Mouse (Mus musculus) right cerebral cortex, postnatal 36 days (tissue): ENCODE data around the gene Mrrf.
A peak's percentile ranks its signal among the peaks of the same experiment; 100 is the strongest.
"Not testable (repeated sequence)": the region's sequence is repeated elsewhere in the genome, so short reads cannot be mapped to it uniquely, and the experiment has no call there.

Source experiments
- DNase-seq, 2 experiments: peaks; one replicate each; pipeline ENCODE4 v3.0.0; 2022; ENCODE audit warnings: low spot score in 2 of 2, mixed read lengths in 1 of 2

Gene Mrrf

DNA sequence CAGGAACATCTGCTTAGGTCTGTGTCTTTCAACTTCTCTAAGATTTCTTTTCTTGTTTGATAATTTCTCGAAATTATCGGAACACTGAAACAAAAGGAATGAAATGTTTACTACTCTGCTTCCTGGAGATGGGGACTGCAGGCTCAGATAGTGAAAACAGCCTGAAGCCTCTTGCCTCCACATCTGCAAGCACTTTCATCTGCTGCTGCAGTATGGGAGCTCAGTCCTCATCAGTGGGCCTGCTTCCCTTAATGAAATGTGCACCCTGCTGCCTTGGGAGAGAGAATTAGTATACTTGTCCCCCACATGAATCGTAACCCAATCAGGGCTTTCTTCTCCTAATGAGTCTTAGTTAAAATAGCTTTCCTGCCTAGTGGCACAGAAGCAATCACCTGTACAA is 7.1 kb upstream of the Mrrf start:
- no peak for DNase-seq

DNA sequence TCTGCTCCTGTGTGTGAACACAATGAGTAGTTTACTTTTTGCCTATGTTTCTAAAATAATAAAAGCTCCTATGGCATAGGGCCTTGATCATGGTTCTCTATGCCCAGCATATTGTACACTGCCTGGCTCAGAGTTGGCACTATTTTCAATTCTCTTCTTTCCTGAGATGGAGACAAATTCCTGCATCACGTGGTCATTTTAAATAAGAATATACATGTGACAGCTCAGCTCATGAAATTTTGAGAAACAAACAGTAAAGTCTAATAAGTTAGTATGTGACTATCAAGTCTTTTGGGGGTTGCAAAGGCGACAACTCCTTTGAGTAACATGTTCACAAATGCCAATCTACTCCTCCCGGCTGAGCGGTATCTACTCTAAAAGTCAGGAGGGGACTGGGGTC is 302 bp upstream of the Mrrf start:
- no peak for DNase-seq

DNA sequence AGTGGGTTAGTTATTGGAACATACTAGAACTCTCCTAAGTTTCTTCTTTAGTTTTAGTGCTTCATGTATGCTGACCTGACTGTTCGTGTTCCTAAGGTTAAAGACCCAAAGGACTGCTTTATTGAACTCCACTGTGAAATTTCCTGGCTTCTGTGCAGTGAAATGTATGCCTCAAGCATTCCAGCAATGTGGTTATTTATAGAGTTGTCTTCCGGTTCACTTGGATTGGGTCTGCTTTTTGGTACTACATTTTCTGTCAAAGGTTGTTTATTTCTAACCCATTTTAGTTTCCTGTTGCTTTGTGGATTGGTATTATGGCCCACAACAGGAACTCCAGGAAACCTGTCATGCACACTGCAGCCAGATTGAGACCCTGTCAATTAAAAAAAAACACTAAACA is 2.9 kb downstream of the Mrrf start:
- DNase-seq, result no peak

DNA sequence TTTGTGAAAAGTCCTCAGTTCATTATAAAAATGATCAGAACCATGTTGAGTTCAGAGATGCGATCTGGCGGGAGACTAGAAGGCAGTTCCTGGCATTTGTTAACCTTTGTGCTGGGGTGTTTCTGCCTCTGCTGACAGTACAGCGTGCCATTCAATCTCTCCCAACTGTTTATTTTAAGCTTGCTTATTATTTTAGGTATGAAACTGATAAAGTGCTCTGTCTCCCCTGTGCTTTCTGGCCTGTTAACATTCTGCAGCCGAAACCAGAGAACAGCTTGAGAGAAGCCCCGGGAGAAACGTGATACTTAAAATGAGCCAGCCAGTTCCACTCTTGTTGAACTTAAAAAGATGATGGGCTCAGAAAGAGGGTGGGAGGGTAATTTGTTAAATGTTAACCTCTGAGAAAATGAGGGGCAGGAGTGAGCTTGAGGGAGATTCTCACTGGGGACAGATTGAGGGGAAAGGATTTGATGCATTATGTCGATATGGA is 12.7 kb downstream of the Mrrf start:
- DNase-seq, result no peak

DNA sequence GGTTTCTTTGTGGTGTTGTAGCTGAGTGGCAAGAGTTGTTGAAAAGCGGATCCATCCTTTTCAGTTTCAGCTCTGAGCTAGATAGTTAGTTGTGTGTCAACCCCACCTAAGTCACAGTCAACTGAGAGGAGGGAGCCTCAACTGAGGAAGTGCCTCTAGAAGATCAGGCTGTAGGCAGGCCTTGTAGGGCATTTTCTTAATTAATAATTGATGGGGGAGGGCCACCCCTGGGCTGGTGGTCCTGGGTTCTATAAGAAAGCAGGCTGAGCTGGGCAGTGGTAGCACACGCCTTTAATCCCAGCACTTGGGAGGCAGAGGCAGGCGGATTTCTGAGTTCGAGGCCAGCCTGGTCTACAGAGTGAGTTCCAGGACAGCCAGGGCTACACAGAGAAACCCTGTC is 16.2 kb downstream of the Mrrf start:
- not testable (repeated sequence) for DNase-seq

DNA sequence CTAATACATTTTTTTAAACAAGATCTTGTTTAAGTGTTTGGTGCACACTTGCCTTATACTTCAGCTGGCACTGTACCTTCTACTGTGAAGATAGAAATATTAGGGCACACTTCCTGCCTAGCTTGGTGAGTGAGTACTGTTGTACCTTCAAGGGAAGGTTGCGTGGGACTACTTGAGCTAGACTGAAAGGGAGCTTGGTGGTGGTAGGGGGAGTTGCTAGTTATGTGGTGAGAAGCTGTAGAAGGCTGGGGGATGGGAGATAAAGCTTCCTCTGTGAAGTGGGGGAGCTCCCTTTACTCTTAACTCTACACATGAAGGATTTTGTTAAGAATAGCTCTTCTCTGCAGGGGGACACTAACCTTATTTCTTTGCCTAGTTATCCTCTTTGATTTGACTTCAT is 21.3 kb downstream of the Mrrf start:
- DNase-seq, result no peak

DNA sequence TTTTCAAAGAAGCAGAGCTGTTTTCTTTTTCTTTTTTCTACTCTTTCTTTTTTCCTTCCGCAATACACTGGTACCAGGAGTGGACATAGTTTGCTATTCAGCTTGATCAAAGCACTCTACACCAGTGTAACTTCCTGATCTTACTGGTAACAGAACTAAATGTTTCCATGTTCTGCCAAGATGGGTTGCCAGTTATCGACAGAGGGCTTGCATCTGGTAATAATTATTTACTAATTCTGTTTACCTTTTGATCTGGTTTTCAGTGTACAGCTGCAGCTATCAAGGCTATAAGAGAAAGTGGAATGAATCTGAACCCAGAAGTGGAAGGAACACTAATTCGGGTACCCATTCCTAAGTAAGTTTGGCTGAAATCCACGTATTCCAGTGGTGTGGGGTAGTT is 23.1 kb downstream of the Mrrf start:
- DNase-seq, result no peak

DNA sequence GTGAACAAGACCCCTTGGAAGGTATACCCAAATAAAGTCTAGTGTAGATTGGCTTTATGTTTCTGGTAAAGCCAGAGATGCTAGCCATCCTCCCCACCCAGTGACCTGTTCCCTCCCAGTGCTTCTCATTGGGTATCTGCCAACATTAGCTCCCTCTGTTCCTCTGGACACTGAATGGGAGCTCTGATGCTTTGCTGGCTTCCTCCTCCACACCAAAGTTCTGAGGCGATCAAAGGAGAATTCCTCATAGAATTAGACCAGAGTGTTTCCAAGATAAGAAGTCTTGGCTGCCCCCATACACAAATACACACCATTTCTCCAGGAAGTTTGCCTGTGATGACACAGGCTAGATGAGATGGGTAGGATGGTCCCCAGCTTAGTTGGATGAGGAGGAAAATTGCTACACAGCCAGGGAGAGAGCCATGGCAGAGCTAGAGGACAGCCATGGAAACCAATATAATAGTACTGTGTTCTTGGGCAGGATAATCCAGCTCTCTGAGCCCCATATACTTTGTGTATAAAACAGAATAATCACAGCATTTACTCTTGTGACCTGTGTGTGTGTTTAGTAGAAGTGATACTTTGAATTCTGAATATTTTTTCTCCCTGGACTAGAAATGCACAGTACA is 31.9 kb downstream of the Mrrf start:
- no peak for DNase-seq

DNA sequence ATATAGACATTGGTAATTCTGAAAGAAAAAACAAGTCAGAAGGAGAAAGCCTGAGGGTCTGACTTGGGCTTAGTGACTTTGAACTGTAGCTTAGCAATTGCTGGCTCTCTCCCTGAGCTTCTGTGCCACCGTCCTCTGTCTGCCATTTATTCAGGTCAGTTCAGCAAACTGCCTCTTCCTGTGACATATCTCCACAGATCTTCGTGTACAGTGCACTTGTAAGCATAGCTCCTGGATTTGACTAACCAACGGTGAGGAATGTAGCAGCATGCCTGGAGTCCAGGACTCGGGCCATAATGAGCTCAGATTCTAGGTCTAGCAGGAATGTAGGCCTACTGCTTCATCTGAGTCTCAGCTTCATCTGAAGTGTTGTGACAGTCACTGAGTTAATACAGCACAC is 33.0 kb downstream of the Mrrf start:
- DNase-seq, result no peak

DNA sequence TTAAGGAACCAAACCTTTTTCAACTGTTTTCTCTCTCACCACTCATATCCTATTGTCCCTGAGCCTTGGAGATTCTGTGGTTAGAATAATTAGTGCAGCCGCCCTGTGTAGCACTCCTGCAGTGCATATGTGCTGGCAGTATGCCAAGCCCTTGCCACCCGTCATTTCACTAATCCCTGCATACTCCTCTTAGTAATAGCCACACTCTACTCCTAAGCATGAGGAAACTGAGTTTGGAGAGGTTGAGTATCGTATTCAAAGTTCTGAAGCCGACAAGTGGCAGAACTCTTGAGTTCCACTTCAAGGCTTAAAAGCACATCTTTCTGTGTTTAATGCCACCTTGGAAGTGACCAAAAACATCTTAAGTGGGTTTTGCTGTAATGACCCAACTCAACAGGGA is 35.9 kb downstream of the Mrrf start:
- no peak for DNase-seq

DNA sequence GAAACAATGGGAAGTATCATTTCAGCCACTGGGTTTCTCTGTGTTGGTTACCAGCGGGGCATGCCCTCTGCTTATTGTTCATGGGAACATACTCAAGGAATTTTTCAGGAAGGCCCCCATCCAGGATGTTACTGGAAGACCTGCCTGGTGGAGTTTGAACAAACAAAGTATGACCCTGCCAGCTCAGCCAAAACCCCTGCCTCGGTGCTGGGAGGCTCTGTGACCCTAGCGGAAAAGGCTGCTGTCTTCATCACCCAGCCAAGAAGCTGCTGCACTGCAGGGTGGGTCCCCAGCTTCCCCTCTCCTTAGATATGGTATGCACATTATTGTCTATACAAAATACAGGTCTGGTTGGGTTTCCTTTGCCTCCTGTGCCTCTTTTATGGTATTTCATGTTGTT is 36.4 kb downstream of the Mrrf start:
- DNase-seq, result no peak

DNA sequence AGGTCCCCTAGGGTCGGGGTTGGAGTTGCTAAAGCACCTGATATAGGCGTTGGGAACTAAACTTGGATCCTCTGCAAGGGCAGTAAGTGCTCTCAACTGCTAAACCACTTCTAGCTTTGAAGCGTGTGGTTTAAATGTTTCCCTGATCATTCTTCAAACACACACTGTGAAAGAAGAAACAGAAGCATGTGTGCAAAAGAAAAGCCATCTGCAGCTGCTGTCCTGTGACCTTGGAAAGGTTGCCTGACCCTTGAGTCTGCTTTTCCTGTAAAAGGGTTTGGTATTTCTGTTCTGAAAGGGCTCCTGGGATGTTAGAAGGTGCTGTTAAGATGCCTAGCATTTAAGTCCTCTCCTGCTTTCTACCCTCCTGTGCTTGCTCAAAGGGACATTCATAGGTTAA is 43.3 kb downstream of the Mrrf start:
- DNase-seq, result no peak

DNA sequence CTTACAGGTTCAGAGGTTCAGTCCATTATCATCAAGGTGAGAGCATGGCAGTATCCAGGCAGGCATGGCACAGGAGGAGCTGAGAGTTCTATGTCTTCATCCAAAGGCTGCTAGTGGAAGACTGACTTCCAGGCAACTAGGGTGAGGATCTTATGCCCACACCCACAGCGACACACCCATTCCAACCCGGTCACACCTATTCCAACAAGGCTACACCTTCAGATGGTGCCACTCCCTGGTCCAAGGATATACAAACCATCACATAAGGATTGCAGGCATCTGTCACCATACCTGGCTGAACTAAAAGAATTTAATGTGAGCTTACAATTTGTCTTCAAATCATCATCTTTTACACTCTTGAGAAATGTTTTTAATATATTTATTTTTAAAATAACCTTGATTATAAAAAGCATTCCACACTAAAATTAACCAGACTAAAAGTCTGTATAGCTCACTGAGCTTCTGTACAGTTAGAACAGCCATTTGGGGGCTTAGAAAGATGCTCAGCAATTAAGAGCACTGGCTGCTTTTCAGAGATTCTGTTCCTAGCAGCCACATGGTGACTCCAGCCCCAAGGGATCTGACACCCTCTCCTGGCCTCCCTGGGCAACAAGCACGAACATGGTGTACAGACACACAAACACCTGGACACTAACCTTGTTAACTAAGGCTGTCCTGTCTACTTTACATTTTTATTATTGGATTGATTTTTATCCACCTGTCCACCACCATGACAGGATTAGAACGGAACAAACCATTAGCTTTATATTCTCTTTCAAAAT is 45.6 kb downstream of the Mrrf start:
- DNase-seq, result not testable (repeated sequence)

DNA sequence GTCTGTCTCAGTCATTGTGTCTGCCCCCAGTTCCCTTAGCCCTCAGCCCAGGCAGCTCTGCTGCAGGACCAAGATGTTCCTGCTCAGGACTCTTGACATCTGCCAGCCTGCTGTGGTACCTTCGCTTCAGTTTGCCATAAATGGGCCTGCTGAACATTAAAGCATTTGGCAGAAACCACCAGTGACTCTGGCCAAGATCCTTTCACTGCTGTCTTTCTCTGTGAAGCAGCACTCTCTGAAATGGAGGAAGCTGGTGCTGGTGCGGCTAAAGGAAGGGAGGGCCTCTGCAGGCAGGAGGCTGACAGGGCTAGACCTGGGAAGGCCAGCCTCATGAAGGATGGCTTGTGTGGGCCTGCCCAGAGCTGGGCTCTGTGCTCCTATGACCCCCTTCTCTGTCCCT is 47.1 kb downstream of the Mrrf start:
- peak in 1 of 2 experiments; percentile 16 for DNase-seq

DNA sequence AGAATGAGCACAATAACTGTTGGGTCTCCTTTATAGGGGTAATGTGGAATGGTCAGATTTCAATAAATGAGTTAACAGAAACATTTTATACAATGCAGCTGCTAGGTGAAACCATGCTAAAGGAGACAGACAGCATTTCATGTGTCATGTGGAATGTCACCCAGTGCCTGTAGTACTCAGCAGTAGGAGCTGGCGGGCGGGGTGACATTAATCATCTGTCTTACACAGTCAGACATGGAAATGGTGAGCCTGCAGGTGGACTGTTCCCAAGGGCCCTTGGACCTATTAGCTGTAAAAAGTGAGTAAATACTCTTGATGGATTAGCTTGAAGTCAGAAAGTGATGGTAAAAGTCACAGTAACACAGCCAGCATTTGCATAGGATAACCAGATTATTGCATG is 48.0 kb downstream of the Mrrf start:
- DNase-seq, result no peak

DNA sequence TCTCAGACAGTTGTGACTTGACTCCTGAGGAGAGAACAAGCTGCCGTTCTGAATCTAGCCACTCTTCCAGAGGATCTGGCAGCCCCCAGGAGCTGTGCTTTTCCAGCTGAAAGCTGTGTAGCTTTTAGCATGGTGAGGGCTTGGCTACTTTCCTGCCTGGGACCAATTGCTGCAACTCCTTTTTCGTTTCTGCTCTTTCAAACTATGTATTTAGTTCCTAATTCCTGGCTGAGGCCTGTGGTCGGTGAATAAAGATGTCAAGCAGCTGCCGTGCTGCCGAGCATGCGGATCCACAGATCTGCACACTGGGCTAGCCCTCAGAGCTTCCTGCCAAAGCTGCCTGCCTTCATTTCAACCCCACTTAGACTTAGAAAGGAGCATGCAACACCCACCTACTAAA is 48.7 kb downstream of the Mrrf start:
- DNase-seq, result no peak

DNA sequence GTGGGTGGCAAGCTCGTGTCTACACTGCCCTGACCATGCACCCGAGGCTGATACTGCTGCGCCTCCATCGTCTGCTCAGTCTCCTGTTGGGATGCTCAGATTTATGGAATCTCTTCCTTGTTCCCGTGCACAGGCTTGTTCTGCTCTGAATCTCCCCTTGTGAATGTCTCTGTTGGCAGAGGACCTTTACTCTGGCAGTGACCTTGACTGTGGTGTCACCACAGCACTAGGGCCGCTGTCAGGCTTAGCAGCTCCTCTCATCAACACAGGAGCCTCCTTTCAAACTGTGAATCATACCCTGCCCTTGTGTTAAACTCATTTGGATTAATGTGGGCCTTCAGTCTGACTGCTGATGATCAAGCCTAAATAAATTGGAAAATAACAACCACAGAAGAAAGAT is 53.0 kb downstream of the Mrrf start:
- DNase-seq, result not testable (repeated sequence)

DNA sequence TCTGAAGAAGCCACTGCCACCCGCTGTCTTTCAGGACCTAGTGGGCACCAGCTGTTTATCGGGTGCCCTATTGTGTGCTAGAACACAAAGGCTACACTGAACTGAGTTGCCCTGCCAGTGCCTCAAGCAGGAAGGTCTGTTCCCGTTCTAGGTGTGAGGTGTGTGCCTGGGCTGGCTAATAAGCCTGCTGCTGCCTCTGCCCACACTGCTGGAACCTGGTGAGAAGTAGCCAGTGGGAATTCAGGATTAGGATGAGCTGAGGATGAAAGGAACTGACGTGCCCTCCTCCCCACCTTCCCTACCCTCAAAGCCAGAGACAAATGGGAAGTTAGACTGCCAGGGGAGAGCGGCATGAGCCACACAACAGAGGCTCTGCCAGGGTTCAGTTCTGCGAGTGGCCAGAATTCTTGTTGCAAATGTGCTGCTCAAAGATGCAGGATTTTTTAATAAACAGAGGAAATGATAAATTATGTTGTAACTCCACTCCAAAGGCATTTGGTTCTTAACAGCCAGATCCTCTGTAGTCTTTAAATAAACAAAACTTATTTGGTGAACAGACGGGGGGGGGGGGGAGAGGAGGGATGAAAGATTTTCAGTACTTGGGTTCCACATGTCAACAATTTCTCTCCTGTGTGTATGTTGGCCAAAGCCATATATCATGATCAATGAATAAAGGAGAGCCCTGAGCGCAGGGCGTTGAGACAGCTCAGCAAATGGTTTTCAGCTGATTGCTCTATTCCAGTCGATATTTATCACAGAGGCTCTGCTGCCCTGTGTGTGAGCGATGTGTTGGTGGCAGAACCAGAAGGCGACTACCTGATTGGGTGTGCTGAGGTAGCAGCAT is 55.1 kb downstream of the Mrrf start:
- no peak for DNase-seq

DNA sequence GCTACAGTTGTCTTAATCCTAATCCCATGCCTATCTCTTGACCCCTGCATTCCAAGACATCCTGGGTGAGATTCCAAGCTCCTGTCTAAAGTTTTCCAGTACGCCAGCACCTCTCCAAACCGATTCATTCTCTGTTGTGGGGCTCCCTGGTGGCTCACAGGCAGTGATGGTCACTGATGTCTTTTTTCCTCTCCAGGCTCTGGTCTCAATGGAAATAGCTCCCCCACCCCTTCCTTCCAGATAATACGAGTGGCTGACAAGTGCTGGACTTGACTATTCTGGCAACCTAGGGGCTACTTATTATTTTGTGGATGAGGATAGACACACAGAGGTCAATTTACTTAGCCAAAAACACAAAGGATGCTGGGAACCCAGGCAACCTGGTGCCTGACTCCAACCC is 60.8 kb downstream of the Mrrf start:
- no peak for DNase-seq

DNA sequence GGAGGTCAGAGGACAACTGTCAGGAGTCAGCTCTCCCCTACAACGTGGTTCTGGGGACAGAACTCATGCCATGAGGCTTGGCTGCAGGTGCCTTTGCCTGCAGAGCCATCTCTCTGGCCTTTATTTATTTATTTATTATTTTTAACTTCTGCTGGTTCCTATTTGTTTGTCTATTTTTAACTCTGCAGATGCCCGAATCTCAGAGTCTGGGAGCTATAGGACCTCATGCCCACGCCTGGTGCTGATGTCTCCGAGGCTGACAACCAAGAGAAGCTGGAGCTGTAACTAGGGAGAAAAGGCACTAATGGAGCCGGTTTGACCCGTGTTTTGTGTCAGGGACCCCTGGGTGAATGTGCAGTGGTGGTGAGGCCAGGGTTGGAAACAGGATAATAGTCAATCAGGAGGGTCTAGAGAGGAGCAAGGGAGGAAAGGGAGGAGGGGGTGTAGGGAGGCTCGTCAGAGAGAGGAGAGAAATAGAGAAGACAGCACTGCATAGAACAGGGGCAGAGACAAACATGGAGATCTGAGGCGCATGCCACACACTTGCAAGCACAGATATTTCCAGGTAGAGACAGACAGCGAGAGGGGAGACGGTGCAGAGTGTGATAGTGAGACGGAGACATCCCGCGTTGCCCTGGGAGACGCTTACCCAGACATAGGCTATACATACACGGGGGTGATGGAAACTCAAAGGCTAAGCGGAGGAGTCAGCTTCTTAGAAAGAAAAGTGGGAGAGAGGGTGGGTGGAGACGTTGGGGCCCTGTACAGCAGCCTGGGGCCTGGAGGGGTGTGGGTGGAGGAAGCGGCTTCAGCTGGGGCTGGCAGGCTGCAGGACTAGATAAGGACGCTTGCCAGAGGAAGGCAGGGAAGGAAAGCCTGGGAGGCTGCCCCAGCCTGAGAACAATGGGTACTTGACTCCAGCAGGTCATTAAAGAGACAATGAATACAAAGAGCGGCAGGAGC is 62.0 kb downstream of the Mrrf start:
- DNase-seq, result peak; percentile 74 to 85

DNA sequence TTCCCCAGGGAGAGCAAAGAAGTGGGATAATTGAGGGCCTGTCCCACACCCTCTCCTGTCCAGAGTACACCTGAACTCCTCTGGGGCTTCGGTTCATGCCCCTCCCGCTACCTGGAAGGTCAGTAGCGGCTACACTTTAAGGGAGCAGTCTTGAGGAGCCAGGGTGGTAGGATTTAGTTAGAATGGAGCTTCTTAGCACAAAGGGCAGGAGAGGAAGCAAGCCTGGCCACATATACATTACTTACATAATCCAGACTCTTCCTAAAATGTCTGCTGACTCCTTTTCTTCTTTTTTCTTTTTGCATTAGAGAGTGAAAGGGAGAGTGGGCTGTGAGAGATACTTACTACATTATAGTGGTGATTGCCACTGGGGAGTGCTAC is 62.7 kb downstream of the Mrrf start:
- DNase-seq, result no peak
